ENCODE assay signal across 27 mouse cellular contexts in the genomic region with DNA sequence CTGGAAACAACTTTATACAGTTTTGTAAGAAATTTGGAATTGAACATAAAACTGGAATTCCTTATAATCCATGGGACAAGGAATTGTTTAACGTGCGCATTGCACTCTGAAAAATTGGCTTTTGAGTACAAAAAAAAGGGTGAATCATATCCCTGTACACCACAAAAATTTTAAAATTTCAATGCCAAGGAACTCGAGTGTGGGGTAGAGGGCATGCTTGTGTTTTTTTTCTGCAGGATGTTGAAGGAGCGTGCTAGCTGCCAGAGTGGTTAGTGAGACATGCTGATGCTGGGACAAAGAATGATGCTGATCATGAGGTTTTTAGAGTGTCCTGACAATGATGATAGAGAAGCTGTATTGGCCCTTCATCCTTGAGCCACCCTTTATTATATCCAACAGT. TPM values are rescaled to one million over a fixed set of nuclear protein-coding genes. Genes with fewer than 3 reads are reported as not detected.
DNase-seq lines count a peak whose midpoint lies in the region; ATAC-seq and TF ChIP-seq lines count a peak whose summit lies in the region.
"Had no signal": no experiment of that assay in that cellular context is flagged by ENCODE, and none has a peak within 500 bp of the region (broad histone marks: within the 10 kb centered on the region; RNA-seq: fewer than 3 reads in every experiment).

No protein-coding gene starts in this region.

- H3ac ChIP-seq in myocyte (ENCODE audit: control insufficient read depth, insufficient read length): no peak overlapping the region

- H3K27ac ChIP-seq in embryonic fibroblast, embryonic 13.5 days (ENCODE audit: insufficient read depth, low read length): peak overlapping the region; percentile 72
- no peak overlapping the region for H3K27ac ChIP-seq in midbrain, postnatal 0 days (ENCODE audit: low read depth, low read length)
- H3K27ac ChIP-seq: embryonic facial prominence, embryonic 13.5 days; embryonic facial prominence, embryonic 15.5 days; forebrain, embryonic 10.5 days; forebrain, embryonic 12.5 days; forebrain, embryonic 15.5 days had no signal

- no peak overlapping the region for H3K9ac ChIP-seq in midbrain, postnatal 0 days (replicated peaks; ENCODE audit: low read length, poor library complexity, severe bottlenecking)
- H3K9ac ChIP-seq: embryonic facial prominence, embryonic 13.5 days; embryonic facial prominence, embryonic 15.5 days; forebrain, embryonic 12.5 days; forebrain, embryonic 15.5 days; forebrain, postnatal 0 days had no signal

- H3K4me3 ChIP-seq in embryonic fibroblast, embryonic 13.5 days (ENCODE audit: insufficient read depth, low read length): no peak overlapping the region
- H3K4me3 ChIP-seq in myocyte: no peak overlapping the region
- no peak overlapping the region for H3K4me3 ChIP-seq in midbrain, postnatal 0 days (ENCODE audit: low read depth, low read length)
- H3K4me3 ChIP-seq: embryonic facial prominence, embryonic 13.5 days; embryonic facial prominence, embryonic 15.5 days; forebrain, embryonic 10.5 days; forebrain, embryonic 12.5 days; forebrain, embryonic 15.5 days had no signal

- TF ChIP-seq CTCF in embryonic fibroblast, embryonic 13.5 days (IDR thresholded peaks at IDR 0.05; ENCODE audit: borderline replicate concordance, insufficient read depth, low read length): no peak
- no peak for TF ChIP-seq CTCF in midbrain, postnatal 0 days (IDR thresholded peaks at IDR 0.05)

- H3K4me2 ChIP-seq in myocyte (ENCODE audit: low read depth): peak overlapping the region; percentile 45
- H3K4me2 ChIP-seq in midbrain, postnatal 0 days (ENCODE audit: low read depth, low read length, poor library complexity, severe bottlenecking): no peak overlapping the region
- H3K4me2 ChIP-seq: embryonic facial prominence, embryonic 13.5 days; embryonic facial prominence, embryonic 15.5 days; forebrain, embryonic 12.5 days; forebrain, embryonic 15.5 days had no signal

- DNase-seq in heart, adult 11 months: peak; percentile 5
- DNase-seq in heart, postnatal 10 days: no peak
- peak; percentile 79 for DNase-seq in NIH3T3 (ENCODE audit: low read depth)
- no peak for DNase-seq in midbrain, postnatal 0 days (ENCODE audit: low spot score)
- no peak for DNase-seq in adrenal gland, adult 18-20 months (ENCODE audit: low spot score in 2 of 2)
- DNase-seq in heart, adult 9 months (ENCODE audit: low spot score in 2 of 2): no peak
- DNase-seq: adrenal gland, adult 2 months; adrenal gland, postnatal 10 days; adrenal gland, postnatal 25 days; cerebellum, adult 11 months; cerebellum, adult 18-20 months; cerebellum, adult 8-10 months; cerebellum, adult 9-11 months; cerebellum, postnatal 14 days; cerebellum, postnatal 36 days; embryo, embryonic 11 days; forebrain, postnatal 0 days had no signal

- intact Hi-C loops in heart, postnatal 10 days (cut with DNase I): no loop called here

- no peaks in the 10 kb centered on the region for H3K27me3 ChIP-seq in myocyte (ENCODE audit: control insufficient read depth, insufficient read depth, insufficient read length)
- no peaks in the 10 kb centered on the region for H3K27me3 ChIP-seq in midbrain, postnatal 0 days (ENCODE audit: insufficient read depth, low read length)
- H3K27me3 ChIP-seq: embryonic facial prominence, embryonic 13.5 days; embryonic facial prominence, embryonic 15.5 days; forebrain, embryonic 12.5 days; forebrain, embryonic 15.5 days had no signal

- H3K79me2 ChIP-seq in myocyte (ENCODE audit: control insufficient read depth, insufficient read depth): no peaks in the 10 kb centered on the region

- WGBS in midbrain, postnatal 0 days: 84% methylated on average over 4 of the region's 4 CpGs

- no peaks in the 10 kb centered on the region for H3K36me3 ChIP-seq in myocyte (ENCODE audit: control insufficient read depth, insufficient read depth)
- no peaks in the 10 kb centered on the region for H3K36me3 ChIP-seq in midbrain, postnatal 0 days (ENCODE audit: insufficient read depth, low read length)
- H3K36me3 ChIP-seq: embryonic facial prominence, embryonic 13.5 days; embryonic facial prominence, embryonic 15.5 days; forebrain, embryonic 10.5 days; forebrain, embryonic 12.5 days; forebrain, embryonic 15.5 days had no signal

- no peak for ATAC-seq in midbrain, postnatal 0 days (ENCODE audit: low FRiP score)
- ATAC-seq: forebrain, embryonic 15.5 days; forebrain, postnatal 0 days had no signal

- peaks cover 3% of the 10 kb centered on the region; the same call in 1 of the 2 replicates for H3K4me1 ChIP-seq in embryonic fibroblast, embryonic 13.5 days (ENCODE audit: control insufficient read depth, insufficient read depth, low read length)
- no peaks in the 10 kb centered on the region for H3K4me1 ChIP-seq in midbrain, postnatal 0 days (ENCODE audit: insufficient read depth, low read length)
- H3K4me1 ChIP-seq: embryonic facial prominence, embryonic 13.5 days; embryonic facial prominence, embryonic 15.5 days; forebrain, embryonic 10.5 days; forebrain, embryonic 12.5 days; forebrain, embryonic 15.5 days had no signal

- no peak for TF ChIP-seq POLR2A in embryonic fibroblast, embryonic 13.5 days (IDR thresholded peaks at IDR 0.05; ENCODE audit: low read depth, low read length)
- TF ChIP-seq POLR2A in myocyte (IDR thresholded peaks at IDR 0.05; ENCODE audit: insufficient read length, low read depth): no peak

- no peaks in the 10 kb centered on the region for H3K9me3 ChIP-seq in midbrain, postnatal 0 days (ENCODE audit: low read length)
- H3K9me3 ChIP-seq: embryonic facial prominence, embryonic 13.5 days; embryonic facial prominence, embryonic 15.5 days; forebrain, embryonic 10.5 days; forebrain, embryonic 12.5 days; forebrain, embryonic 15.5 days had no signal

TF ChIP-seq in myocyte, 11 proteins besides CTCF, POLR2A, EP300 and RAD21:
- TF ChIP-seq MAX (IDR thresholded peaks at IDR 0.05; ENCODE audit: low read depth) (no peak), TCF3 (IDR thresholded peaks at IDR 0.05; ENCODE audit: insufficient read length, low read depth) (no peak), TCF12 (IDR thresholded peaks at IDR 0.05; ENCODE audit: insufficient read depth, poor library complexity, severe bottlenecking) (no peak)
TF ChIP-seq in myocyte: peak in this region for 0.

RNA-seq across cellular contexts. Expression of gene Clca3a1, which starts 4.4 kb away (rescaled TPM):
- total RNA-seq in heart, postnatal 10 days (2021): 1 to 10 TPM; 4.8 to 5.8 TPM
- polyA plus RNA-seq in embryonic fibroblast, embryonic 13.5 days (2011; ENCODE audit: insufficient read length, low read depth, missing spikeins): 17.2 and 26.1 TPM in 2 replicates
- not detected for polyA plus RNA-seq in myocyte (2012; fragmentation: generic; extraction: Trizol)
- 0.27 and 0.52 TPM in 2 replicates for total RNA-seq in midbrain, postnatal 0 days (2014; rRNA removed)
- polyA plus RNA-seq in midbrain, postnatal 0 days (2015; fragmentation: Nextera tagmentation; extraction: Ambion mirVana): 1.0 and 1.4 TPM in 2 replicates
- 1 to 10 TPM in 1 of 2 experiments, under 1 TPM in 1; 0.77 to 2.4 TPM for total RNA-seq in adrenal gland, adult 18-20 months (2021)
- polyA plus RNA-seq: forebrain, embryonic 10.5 days had no signal

RNA-seq across cellular contexts. Expression of gene Sh3glb1, which starts 45.0 kb away (rescaled TPM):
- total RNA-seq in heart, postnatal 10 days (2021): 100 to 1,000 TPM; 288 to 292 TPM
- polyA plus RNA-seq in embryonic fibroblast, embryonic 13.5 days (2011; ENCODE audit: insufficient read length, low read depth, missing spikeins): 253 and 269 TPM in 2 replicates
- polyA plus RNA-seq in myocyte (2012; fragmentation: generic; extraction: Trizol): 288 TPM
- total RNA-seq in midbrain, postnatal 0 days (2014; rRNA removed): 96.5 and 111 TPM in 2 replicates
- 109 and 130 TPM in 2 replicates for polyA plus RNA-seq in midbrain, postnatal 0 days (2015; fragmentation: Nextera tagmentation; extraction: Ambion mirVana)
- total RNA-seq in adrenal gland, adult 18-20 months (2021): 100 to 1,000 TPM; 162 to 278 TPM

RNA-seq across cellular contexts. Expression of gene Clca3a2, which starts 54.1 kb away (rescaled TPM):
- 1 to 10 TPM; 1.2 to 1.9 TPM for total RNA-seq in heart, postnatal 10 days (2021)
- 0.42 TPM in 1 of 2 replicates, not detected in the other for polyA plus RNA-seq in embryonic fibroblast, embryonic 13.5 days (2011; ENCODE audit: insufficient read length, low read depth, missing spikeins)
- not detected for polyA plus RNA-seq in myocyte (2012; fragmentation: generic; extraction: Trizol)
- 2.8 TPM in 1 of 2 replicates, not detected in the other for total RNA-seq in midbrain, postnatal 0 days (2014; rRNA removed)
- polyA plus RNA-seq in midbrain, postnatal 0 days (2015; fragmentation: Nextera tagmentation; extraction: Ambion mirVana): 0.44 TPM in 1 of 2 replicates, not detected in the other
- not detected for total RNA-seq in adrenal gland, adult 18-20 months (2021)
- total RNA-seq: adrenal gland, adult 2 months; adrenal gland, postnatal 25 days; common myeloid progenitor, adult 5-6 weeks had no signal
- polyA plus RNA-seq: adrenal gland, adult 2 months; C2C12; embryonic facial prominence, embryonic 11.5 days; forebrain, embryonic 10.5 days; forebrain, embryonic 15.5 days had no signal

Comparison
In these comparisons a context has a peak if more than half of its experiments do, and no peak if none do; other contexts are left out.
1. DNase-seq: peak in heart, adult 11 months (single experiment) and NIH3T3 (single experiment); none in heart, postnatal 10 days (0 of 2), midbrain, postnatal 0 days (single experiment), adrenal gland, adult 18-20 months (0 of 2) and heart, adult 9 months (0 of 2).